In the genomic region with DNA sequence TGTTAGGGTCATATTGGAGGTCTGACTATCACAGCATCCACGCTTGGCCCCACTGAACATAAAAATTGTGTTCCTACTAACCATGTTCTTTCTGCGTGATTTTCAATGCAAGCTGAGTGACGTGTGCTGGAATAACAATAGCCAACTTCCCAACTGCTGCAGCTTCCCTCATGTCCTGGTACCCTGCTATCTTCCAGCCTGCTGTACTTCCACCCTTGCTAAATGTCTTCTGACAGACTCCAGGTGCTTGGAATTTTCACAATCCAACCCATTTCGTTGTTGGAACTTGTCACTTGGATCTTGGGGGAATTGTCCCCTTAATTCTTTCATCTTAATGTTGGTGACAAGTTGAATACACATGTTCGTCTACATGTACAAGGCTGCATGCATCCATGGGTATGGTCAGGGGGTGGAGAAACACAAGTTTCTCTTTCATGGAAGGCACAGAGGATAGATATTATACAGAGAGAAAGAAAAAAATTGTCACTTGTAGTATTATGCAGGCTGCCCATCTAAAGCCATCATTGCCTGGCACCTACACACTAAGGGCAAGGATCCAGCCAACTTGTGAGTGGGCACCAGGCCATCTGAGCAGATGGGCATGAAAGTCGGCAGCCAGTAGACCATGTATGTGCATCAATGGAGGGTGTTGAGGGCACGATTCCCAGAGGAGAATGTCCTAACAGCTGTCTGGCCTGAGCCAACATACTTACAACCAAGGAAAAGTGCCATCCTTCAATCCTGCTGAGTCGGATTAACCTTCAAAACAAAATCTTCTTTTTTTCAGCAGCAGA, we compare ENCODE assay signal across 9 mouse cellular contexts.
DNase-seq lines count a peak whose midpoint lies in the region; ATAC-seq and TF ChIP-seq lines count a peak whose summit lies in the region.
"Had no signal": no experiment of that assay in that cellular context is flagged by ENCODE, and none has a peak within 500 bp of the region (broad histone marks: within the 10 kb centered on the region; RNA-seq: fewer than 3 reads in every experiment).

No protein-coding gene starts in this region.

- no peaks in the 10 kb centered on the region for H3K9me3 ChIP-seq in midbrain, embryonic 15.5 days
- H3K9me3 ChIP-seq in midbrain, embryonic 11.5 days (ENCODE audit: control insufficient read depth, low read length): no peaks in the 10 kb centered on the region
- no peaks in the 10 kb centered on the region for H3K9me3 ChIP-seq in embryonic facial prominence, embryonic 10.5 days
- H3K9me3 ChIP-seq: megakaryocyte, embryonic 14.5 days had no signal

- no peak overlapping the region for H3K4me3 ChIP-seq in midbrain, embryonic 15.5 days
- H3K4me3 ChIP-seq in midbrain, embryonic 11.5 days (ENCODE audit: low read depth, low read length): no peak overlapping the region
- H3K4me3 ChIP-seq in gastrocnemius, adult 2 months: no peak overlapping the region
- H3K4me3 ChIP-seq in embryonic facial prominence, embryonic 10.5 days: no peak overlapping the region
- H3K4me3 ChIP-seq: megakaryocyte, embryonic 14.5 days had no signal

- 80% methylated on average over 8 of the region's 8 CpGs for WGBS in midbrain, embryonic 15.5 days
- WGBS in midbrain, embryonic 11.5 days: 85% methylated on average over 8 of the region's 8 CpGs
- WGBS in embryonic facial prominence, embryonic 10.5 days: 89% methylated on average over 8 of the region's 8 CpGs

- no peak for DNase-seq in midbrain, embryonic 11.5 days (ENCODE audit: low spot score, missing footprints)
- DNase-seq in gastrocnemius, adult 2 months: peak; percentile 39
- DNase-seq in layer of hippocampus, postnatal 25 days (ENCODE audit: extremely low spot score in 1 of 2, low spot score in 1 of 2): peak; percentile 31 to 56
- no peak for DNase-seq in ovary, postnatal 14 days (ENCODE audit: low spot score)
- no peak for DNase-seq in embryonic facial prominence, embryonic 10.5 days (ENCODE audit: low spot score)
- DNase-seq in spleen, adult 12 weeks (ENCODE audit: low spot score): no peak

- intact Hi-C loops in gastrocnemius, adult 2 months (cut with DNase I): no loop called here

- H3K27ac ChIP-seq in midbrain, embryonic 15.5 days: no peak overlapping the region
- H3K27ac ChIP-seq in midbrain, embryonic 11.5 days (ENCODE audit: low read depth, low read length): no peak overlapping the region
- H3K27ac ChIP-seq in gastrocnemius, adult 2 months: no peak overlapping the region
- H3K27ac ChIP-seq in embryonic facial prominence, embryonic 10.5 days (replicated peaks): no peak overlapping the region

- no peak overlapping the region for H3K9ac ChIP-seq in midbrain, embryonic 15.5 days
- H3K9ac ChIP-seq in midbrain, embryonic 11.5 days (ENCODE audit: low read length): no peak overlapping the region

- TF ChIP-seq CTCF in gastrocnemius, adult 2 months (IDR thresholded peaks at IDR 0.05): no peak

- H3K27me3 ChIP-seq in midbrain, embryonic 15.5 days (replicated peaks): no peaks in the 10 kb centered on the region
- no peaks in the 10 kb centered on the region for H3K27me3 ChIP-seq in midbrain, embryonic 11.5 days (ENCODE audit: control insufficient read depth, insufficient read depth, low read length)
- H3K27me3 ChIP-seq in embryonic facial prominence, embryonic 10.5 days (replicated peaks; ENCODE audit: low read depth, poor library complexity, severe bottlenecking): no peaks in the 10 kb centered on the region
- H3K27me3 ChIP-seq: megakaryocyte, embryonic 14.5 days had no signal

- no peaks in the 10 kb centered on the region for H3K36me3 ChIP-seq in midbrain, embryonic 15.5 days (replicated peaks)
- no peaks in the 10 kb centered on the region for H3K36me3 ChIP-seq in midbrain, embryonic 11.5 days (ENCODE audit: control insufficient read depth, insufficient read depth, low read length)
- H3K36me3 ChIP-seq in embryonic facial prominence, embryonic 10.5 days (replicated peaks): no peaks in the 10 kb centered on the region

- no peaks in the 10 kb centered on the region for H3K4me1 ChIP-seq in midbrain, embryonic 15.5 days
- H3K4me1 ChIP-seq in midbrain, embryonic 11.5 days (ENCODE audit: control insufficient read depth, insufficient read depth, low read length): no peaks in the 10 kb centered on the region
- H3K4me1 ChIP-seq in embryonic facial prominence, embryonic 10.5 days: no peaks in the 10 kb centered on the region
- H3K4me1 ChIP-seq: megakaryocyte, embryonic 14.5 days had no signal

- H3K4me2 ChIP-seq in midbrain, embryonic 15.5 days: no peak overlapping the region
- no peak overlapping the region for H3K4me2 ChIP-seq in midbrain, embryonic 11.5 days

- 0 out of 2 replicates have a peak, but pooled peaks have one; percentile 33 for ATAC-seq in midbrain, embryonic 15.5 days (replicated peaks)
- ATAC-seq in midbrain, embryonic 11.5 days (ENCODE audit: low FRiP score): no peak
- no peak for ATAC-seq in megakaryocyte-erythroid progenitor cell, adult 5-6 weeks (replicated peaks; ENCODE audit: low FRiP score, low TSS enrichment, poor library complexity, severe bottlenecking)

Comparison
In these comparisons a context has a peak if more than half of its experiments do, and no peak if none do; other contexts are left out.
1. DNase-seq: peak in gastrocnemius, adult 2 months (single experiment) and layer of hippocampus, postnatal 25 days (2 of 2); none in midbrain, embryonic 11.5 days (single experiment), ovary, postnatal 14 days (single experiment), embryonic facial prominence, embryonic 10.5 days (single experiment) and spleen, adult 12 weeks (single experiment).